Mouse (Mus musculus) C2C12 (cell line): ENCODE measurements around the gene Fam172a.

ENCODE experiments used
- CEBPB ChIP-seq: IDR thresholded peaks from one replicate; pipeline ENCODE4 v1.6.1; 2011; ENCODE audit warnings: low read depth, mild to moderate bottlenecking, control low read depth, moderate library complexity
- CTCF ChIP-seq: IDR thresholded peaks from one replicate; pipeline ENCODE4 v1.5.1; 2011; ENCODE audit not compliant: control insufficient read depth, insufficient read depth, insufficient read length
- FOSL1 ChIP-seq: IDR thresholded peaks from one replicate; pipeline ENCODE4 v1.8.0; 2011; ENCODE audit warnings: mild to moderate bottlenecking, low read length; ENCODE audit not compliant: poor library complexity, insufficient read depth, severe bottlenecking
- MAX ChIP-seq: IDR thresholded peaks from one replicate; pipeline ENCODE4 v1.6.1; 2011; ENCODE audit warnings: mild to moderate bottlenecking, control low read depth
- MYOG ChIP-seq: IDR thresholded peaks from one replicate; pipeline ENCODE4 v1.6.1; 2011; ENCODE audit not compliant: control insufficient read depth, insufficient read length; ENCODE audit errors: extremely low read depth

DNA sequence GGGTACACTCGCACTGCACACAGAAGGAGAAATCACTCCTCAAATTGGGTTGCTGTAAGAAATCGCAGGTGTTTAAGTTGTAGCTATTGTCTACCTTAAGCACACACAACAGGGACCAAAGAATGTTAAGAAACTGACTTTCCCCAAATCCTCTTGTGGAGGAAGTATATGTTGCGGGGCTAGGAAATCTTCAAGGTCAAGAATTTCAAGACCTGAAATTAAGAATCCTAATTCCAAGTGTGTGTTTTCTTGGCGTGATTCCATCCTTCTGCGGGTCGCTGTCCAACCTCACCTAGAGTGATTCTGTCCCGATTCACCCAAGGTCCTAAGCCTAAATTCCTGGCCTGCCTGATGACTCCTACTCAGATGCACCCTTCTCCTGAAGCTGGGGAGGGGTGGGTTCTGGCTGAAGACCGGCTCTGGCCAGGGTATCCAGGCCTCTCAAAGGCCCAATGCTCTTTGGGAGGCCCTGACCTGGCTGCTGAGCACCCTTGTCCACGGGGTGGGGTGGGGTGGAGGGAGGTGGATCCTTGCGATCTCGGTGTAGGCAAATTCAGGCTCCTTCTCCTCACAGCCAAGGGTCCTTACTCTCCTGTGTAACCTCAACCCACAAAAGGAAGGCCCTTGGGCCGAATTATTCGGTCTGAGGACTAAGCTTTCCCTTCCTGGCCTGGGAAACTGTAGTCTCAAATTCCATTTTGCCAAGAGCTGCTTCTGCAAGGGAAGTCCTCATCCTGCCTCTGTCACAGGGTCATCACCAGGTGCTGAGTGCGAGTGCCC is 509.6 kb downstream of the Fam172a start:
- no peak for TF ChIP-seq CTCF
- no peak for TF ChIP-seq MAX
- TF ChIP-seq FOSL1 = no peak
- no peak for TF ChIP-seq CEBPB
- no peak for TF ChIP-seq MYOG
